Mouse (Mus musculus): Measurements from ENCODE around the gene Fbxl13. TPM values are rescaled to one million over a fixed set of nuclear protein-coding genes. Genes with fewer than 3 reads are reported as not detected.

The Fbxl13 gene
- under 1 TPM; 0.10 TPM for total RNA-seq (2021)

DNA sequence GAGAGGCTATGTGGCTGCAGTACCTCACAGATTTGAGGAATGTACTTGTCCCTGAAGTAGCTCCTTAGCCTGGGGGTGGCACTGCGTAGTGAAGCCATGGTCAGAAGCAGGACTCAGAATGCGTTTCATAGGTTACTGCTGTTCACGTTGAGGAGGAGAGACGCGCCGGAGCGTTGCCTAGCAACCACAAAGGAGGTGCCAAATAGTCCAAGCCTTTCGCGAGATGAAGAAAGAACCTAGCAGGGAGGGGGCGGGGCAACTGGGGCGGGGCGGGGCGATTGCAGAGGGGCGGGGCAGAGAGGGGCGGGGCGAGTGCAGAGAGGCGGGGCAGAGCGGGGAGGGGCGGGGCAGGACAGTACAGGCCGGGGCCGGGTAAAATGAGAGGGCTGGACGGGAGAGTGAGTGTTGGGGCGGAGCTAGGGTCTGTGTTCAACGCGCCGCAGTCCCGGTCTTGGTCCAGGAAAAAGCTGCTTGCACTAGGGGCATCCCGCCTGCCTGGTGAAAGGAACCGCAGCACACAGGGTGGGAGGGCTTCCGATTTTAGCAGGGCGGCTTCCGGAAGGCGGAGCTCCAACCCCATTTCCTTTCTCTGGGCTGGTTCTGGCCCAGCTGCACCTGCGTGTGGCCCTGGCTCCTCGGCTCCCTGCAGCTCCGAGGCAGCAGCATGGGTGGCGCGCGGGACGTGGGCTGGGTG is at the start of gene Fbxl13, which contains the start of gene Armc10:
Gene Fbxl13 (minus strand): TSS at position 196 of the 694 bp plus-strand sequence.
Gene Armc10 (plus strand): TSS at position 375 of the 694 bp plus-strand sequence.
- intact Hi-C loops (cut with DNase I) = loop anchor here (1.0 to 10.0 kb wide), 3 partner anchors 56 to 763 kb away; partner anchors contain the start of genes Napepld, Phtf2 and Tmem60
- peak; percentile 85 to 87 for DNase-seq

DNA sequence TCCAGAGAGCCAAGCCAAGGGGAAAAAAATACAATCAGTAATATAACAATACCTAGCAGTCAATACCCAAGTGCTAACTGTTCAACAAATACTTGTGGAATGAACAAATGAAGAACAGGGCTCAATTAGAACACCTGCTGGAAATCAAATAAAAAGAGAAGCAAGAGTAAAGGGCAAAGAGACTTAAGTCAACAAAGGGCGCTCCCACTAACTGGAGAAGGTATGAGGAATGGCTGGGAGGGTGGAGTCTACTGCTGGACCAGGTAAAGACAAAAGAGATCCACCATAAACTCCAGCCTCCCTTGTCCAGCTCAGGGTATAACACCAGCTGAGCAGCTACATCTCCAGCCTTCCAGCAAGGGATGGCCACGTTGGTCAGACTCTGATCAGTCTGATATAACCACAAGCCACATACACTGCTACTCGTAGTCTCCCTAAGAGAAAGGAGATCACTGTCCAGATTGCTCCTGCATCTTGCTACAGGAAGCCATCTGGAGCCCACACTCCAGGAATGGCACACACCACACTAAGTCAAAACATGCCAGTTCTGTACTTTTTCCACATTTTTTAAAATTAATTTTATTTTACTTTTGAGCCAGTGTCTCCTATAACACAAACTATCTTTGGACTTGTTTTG is 49.5 kb upstream of the Fbxl13 start:
- intact Hi-C loops (cut with DNase I) = no loop called here

DNA sequence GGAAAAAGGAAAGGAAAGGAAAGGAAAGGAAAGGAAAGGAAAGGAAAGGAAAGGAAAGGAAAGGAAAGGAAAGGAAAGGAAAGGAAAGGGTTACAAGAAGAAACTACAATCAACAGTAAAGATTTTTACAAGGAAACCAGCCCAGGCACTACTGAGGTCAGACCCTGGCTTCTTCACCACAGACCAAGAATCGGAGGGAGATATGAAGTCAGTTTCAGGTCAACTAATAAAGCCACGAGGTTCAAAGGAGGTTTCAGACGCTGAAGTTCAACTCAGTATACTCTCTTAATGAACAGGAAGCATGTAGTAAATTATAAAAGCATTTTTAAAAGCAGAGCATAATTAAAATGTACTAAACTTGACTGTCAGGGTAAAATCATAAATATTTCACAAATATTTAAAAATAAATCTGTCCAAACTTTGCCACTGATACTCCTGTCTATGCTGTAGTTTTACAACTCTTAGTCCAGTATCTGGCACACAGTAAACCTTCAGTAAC is 48.0 kb upstream of the Fbxl13 start:
- intact Hi-C loops (cut with DNase I) = no loop called here
- DNase-seq = no peak

More for the DNA sequence above, 49.5 kb upstream of the Fbxl13 start:
- DNase-seq = no peak

DNA sequence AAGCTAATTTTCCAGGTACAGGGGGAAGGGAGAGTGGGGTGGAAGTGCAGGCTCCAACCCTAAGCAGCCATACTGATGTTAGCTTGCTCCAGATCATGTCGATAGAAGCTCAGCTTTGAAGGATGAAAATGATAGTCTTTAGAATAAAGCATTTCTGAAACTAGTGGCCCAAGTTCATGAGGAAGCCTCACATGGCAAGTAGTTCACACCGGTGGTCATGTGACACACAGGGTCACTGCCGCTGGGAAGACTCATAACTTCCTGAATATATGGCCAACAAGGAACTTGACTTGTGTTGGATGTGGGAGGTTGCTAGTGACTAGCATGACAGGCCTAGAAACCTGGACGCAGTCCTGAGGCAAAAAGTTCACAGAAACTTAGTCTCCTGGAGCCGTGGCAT is 46.8 kb upstream of the Fbxl13 start:
- DNase-seq = no peak

DNA sequence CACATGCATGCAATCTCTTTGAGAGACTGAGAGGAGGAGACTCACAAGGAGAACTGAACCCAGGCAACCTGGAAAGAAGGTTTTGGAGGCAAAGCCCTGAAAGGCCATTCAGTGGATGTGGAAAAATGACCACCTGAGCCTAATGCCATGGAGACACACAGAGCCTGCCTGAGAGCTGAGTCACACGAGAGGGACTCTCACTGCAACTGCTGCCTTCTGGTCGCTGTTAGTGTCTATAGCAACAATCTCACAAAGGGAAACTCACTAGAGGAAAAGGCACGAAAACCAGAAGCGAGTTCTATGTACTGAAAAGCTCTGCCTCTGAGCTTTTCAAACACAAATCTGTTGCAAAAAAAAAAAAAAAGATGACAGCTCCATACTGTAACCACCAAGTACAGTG is 41.6 kb upstream of the Fbxl13 start:
- no peak for DNase-seq
- intact Hi-C loops (cut with DNase I) = no loop called here

More for the DNA sequence above, 46.8 kb upstream of the Fbxl13 start:
- intact Hi-C loops (cut with DNase I) = no loop called here

DNA sequence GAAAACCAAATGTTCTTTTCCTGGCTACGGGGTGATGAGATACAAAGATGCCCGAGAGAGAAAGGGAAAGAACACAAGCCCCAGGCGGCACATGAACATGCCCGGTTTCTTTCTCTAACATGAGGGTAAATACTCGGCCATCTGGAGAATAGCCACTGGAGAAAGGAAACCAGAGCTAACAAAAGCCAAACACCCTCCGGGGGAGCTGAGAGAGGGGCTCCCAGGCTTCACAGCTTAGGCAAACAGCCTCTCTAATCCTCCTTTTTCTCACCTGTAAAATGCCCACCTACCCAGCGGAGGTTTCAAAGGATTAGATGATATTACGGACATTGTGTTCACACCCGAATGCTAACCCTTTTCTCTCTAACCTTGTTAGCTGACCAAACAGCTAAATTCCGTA is 39.6 kb upstream of the Fbxl13 start:
- intact Hi-C loops (cut with DNase I) = no loop called here
- DNase-seq = no peak

DNA sequence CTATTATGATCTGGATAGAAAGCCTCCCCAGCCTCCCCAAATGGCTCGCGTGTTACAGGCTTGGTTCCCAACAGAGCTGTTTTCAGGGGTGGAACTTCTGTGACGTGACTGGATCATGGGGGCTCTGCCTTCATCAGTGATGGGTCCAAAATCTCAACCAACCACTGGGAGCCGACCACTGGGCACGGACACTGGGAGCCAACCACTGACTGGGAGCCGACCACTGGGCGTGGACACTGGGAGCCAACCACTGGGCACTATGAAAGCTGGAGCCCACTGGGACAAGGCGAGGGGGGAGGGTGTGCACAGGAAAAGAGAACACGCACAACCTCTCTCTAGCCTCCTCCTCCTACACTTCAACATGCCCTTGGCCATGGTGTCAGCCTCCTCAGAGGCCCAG is 38.4 kb upstream of the Fbxl13 start:
- intact Hi-C loops (cut with DNase I) = no loop called here
- no peak for DNase-seq

DNA sequence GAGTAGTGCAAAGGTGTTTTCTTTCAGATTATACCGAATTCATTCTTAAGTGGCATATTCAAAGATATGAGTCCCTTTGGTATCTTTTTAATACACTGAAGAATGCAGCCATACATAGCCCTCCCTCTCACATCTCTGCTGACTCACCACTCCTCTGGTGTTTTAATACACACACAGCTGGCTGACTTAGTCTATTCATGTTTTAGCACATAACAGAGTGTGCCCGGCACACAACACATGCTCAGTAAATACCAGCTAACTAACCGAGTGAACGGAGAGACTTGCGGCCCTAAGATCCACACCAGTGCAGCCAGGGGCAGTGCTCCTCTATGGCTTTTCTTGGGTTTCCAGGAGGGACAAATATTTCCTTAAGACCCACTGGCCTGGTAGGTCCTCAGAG is 35.5 kb upstream of the Fbxl13 start:
- intact Hi-C loops (cut with DNase I) = no loop called here
- DNase-seq = no peak

DNA sequence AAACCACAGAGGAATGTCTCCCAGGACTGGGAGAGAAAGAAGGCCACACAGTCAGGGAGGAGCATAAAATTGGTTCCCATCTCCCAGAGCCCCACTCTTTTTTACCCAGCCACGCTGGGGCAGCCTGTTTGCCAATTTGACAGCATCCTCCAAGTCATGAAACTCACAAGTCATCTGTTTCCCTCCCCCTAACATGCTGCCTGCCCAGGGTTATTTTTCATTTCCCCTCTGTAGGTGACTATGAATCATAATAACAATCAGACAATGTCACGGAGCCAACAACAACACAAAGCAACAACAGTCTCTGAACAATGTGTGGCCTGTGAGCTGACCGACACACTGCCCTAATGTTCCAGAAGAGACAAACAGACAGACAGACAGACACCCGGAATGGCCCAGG is 34.6 kb upstream of the Fbxl13 start:
- intact Hi-C loops (cut with DNase I) = no loop called here
- no peak for DNase-seq

DNA sequence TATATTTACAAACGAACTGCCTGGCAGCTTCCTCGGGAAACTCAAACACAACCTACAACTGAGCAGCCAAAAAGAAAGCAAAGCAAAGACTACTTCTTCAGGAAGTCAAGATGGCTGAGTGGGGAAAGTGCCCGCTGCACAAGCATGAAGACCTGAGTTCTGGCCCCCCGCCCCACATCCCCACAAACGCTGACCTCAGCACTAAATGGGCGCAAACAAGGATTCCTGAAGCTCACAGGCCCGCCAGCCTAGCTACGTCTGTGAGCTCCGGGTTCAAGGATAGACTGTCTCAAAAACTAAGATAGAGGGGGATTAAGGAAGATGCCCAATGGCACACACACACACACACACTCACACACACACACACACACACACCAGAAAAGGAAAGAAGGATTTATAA is 32.9 kb upstream of the Fbxl13 start:
- intact Hi-C loops (cut with DNase I) = no loop called here
- DNase-seq = no peak

DNA sequence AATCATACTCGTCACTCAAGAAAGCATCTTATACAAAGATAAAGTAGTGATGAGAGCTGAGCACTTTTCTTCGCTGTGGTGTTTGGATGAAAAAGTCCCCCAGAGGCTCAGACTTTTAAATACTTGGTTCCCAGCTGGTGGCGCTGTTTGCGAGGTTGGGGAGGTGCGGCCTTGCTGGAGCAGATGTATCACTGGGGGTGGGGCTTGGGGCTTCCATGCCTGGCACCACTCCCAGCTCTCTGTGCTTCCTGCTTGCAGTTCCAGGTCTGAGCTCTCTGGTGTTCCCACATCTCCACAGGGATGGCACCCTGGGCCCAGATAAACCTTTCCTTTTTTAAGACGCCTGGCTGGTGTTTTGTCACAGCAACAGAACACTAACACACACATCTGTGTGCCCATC is 32.5 kb upstream of the Fbxl13 start:
- intact Hi-C loops (cut with DNase I) = no loop called here
- DNase-seq = no peak

DNA sequence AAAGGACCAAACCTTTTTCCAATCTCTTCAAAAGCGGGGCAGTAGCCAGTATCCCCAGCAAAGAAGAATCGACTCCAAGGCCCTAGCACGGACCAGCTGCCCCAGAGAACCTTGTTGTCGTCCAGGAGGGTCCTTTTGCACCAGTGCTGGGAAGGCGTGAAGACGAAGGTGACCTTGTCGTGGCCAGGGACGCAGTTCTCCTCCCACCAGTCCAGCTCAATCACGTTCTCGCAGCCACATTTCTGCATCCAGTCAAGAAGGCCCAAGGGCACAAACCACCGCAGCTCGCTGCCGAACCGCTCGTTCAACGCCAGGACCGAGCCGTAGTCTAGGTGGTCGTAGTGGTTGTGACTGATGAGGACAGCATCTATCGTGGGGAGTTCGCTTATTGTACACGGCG is 30.1 kb upstream of the Fbxl13 start:
- intact Hi-C loops (cut with DNase I) = no loop called here
- no peak for DNase-seq

DNA sequence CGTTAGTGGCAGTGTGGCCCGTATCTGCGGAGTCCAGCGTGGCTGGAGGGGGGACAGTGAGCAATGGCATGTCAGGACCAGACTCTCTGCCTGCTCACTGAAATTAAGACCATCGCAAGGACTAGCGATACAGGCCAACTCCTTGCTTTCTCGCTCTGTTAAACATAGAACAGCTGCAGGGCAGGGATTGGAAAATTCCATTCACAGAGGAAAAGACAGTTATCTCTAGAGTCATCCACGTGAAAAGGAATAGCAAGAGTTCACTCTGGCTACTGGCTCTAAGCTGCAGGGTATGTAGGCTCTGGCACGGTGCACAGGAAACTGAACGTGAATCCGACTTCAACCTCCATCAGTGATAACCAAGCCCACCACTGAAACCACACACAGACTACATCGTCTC is 29.6 kb upstream of the Fbxl13 start:
- intact Hi-C loops (cut with DNase I) = no loop called here
- DNase-seq = no peak

DNA sequence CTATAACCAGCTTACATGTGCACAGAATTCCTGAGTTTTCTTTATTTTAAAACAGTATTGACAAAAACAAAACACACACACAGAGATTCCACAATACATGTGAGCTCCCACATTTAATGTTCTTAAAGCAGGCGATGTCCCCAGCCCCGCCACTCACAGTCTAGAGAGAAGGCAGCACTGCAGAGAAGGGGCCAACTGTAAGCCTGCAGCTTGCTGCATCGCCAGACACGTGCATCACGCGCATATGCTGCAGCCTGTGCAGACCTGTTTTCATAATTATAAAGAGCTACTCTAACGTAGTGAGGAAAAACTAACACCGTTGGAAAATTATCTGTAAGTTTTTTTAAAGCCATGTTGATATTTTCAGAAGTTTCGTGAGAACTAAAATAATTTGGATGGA is 28.3 kb upstream of the Fbxl13 start:
- intact Hi-C loops (cut with DNase I) = no loop called here

DNA sequence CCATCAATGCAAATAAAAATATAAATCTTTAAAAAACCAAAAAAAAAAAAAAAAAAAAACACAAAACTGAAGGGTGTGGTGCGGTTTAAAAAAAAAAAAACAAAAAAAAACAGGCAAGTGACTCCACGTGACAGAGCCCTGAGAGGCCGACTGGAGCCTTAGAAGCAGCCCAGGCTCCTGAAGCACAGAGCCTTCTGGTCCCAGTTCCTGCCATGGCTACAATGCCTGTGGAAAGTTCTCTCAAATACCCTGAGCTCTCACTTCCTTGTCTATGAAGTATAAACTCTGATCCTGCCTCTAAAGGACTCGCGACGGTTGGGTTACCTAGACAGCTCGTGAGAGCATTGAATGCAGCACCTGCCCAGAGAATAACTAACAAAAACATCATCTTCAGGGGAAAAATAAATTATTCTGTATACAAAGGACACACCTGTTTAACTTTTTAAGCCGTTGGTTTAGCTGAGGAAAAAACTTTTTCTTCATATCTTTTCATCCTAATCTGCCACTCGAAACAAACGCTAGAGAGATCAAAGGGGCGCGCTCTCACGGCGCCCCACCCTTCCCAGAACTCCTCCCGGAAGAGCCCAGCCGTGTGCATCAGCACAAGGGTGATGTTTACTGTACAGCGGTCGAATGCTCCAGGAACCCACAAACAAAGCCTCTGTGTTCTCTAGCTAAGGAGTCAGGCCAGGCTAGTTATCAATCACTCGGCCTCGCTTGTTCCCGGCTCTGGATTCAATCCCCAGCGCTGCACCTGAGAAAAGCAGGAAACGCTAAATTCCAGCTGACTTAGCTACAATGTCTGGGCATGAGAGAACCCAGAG is 27.6 kb upstream of the Fbxl13 start:
- no peak for DNase-seq
- intact Hi-C loops (cut with DNase I) = no loop called here

More for the DNA sequence above, 28.3 kb upstream of the Fbxl13 start:
- no peak for DNase-seq

DNA sequence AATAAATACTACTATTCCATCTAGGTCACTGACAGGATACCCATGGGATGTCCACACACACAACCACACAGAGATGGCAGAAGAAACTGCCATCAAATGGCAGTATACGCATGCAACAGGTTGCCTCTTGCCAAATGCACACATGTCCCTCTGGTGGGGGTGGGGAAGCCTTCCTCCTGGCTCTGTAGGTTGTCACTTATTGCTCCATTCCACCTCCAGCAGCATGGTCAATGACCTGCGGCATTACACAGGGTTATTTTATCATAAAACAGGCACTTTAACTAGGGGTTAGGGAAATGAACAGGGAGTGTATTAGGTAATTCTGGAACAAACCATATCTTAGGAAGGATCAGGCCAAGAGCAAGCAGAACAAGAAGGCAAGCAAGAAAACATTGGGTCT is 23.9 kb upstream of the Fbxl13 start:
- intact Hi-C loops (cut with DNase I) = no loop called here
- DNase-seq = no peak

DNA sequence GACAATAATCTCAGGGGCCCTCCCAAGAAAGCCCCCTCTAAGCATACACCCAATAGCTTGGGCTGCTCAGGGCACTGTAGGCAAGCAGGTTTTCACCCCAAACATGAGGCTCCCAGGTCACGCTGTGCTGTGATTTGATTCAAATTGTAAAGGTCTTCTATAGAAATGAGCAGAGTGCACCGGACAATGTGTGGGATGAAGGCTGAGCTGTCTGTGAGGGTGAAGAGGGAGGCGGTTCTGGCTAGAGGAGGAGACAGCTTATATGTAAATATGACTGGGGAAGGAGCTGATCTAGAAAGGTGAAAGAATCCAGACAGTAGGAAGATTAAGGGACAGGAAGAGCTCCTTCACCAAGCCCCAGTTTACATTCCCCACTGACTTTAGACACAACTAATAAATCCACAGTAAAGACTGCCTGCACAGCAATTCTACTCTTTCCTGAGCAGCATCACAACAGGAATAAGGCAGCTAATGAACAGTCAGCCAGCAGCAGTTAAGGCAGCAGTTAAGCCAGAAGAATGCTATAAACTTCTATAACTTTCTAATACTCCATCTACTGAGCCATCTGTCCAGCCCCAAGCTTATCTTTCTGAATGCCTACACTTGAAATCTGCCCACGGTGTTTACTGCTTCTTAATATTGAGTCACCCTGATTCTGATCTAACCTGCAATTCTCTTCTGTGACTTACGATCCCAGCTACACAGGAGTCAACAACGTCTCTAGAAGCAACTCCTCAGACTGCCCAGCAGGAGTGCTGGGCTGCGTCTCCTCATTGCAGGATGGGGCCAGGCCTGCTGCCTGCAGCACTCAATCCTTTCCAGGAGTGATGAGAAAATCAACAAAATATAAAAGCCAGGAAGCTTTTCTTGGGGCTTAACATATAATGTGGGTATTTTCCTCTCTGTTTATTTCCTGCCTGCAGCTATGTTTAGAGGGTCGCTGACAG is 22.0 kb upstream of the Fbxl13 start:
- no peak for DNase-seq
- intact Hi-C loops (cut with DNase I) = no loop called here

DNA sequence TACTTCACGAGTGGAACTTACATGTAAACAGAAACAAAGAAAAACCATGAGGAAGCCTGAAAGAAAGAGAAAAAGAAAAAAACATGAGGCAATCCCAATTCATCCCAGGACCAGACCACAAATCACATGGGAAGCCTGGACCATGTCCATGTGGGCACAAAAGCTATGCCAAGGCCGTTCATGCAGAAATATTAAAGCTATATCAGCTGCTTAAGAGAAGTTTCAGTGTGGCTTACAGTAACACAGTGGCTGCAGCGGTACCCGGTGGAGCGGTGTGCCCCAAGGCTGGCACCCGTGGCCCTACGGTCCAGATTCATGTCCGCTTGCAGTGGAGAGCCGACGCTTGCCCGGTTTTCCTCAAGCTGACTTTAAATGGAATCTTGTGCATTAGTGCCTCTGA is 17.6 kb upstream of the Fbxl13 start:
- no peak for DNase-seq
- intact Hi-C loops (cut with DNase I) = no loop called here

DNA sequence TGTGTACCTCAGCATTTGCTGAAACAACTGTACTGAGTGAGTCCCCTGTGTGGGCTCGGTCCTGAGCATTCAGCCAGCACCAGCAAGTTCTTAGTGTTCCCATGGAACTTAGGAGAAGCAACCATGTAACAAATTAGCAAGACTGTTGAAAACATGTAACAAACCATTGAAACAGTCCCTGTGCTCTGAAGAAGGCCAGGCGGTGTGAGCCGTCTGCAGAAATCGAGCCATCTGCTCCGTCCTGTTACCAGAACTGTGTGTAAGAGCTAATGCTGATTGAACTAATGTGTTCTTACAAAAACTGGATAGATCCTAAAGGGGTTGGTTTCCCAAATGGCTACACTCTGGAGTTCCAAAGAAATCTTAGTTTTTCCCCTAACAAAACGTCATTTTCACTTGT is 15.4 kb upstream of the Fbxl13 start:
- intact Hi-C loops (cut with DNase I) = no loop called here
- no peak for DNase-seq

All from heart, postnatal 10 days (tissue).